Mouse (Mus musculus) kidney, postnatal 0 days (tissue): ENCODE measurements around the gene Grip1. TPM values are rescaled to one million over a fixed set of nuclear protein-coding genes. Genes with fewer than 3 reads are reported as not detected.

Experiments used
- ATAC-seq: fragments of 200-750 bp; cut with Nextera tagmentation; replicated peaks from 2 replicates; pipeline ENCODE4 v1.8.0; 2017; ENCODE audit warnings: low read depth, moderate number of reproducible peaks, moderate TSS enrichment, moderate library complexity; ENCODE audit not compliant: low FRiP score
- DNase-seq: peaks from one replicate; pipeline ENCODE4 v3.0.0-alpha.2; 2016; ENCODE audit warnings: low spot score
- H3K27ac ChIP-seq: fragments of 300-500 bp; sonication (generic); 2 replicates; pipeline ENCODE4 v1.5.1; 2014; ENCODE audit warnings: mild to moderate bottlenecking
- H3K27me3 ChIP-seq: fragments of 300-500 bp; sonication (generic); 2 replicates; pipeline ENCODE4 v1.6.1; 2014; ENCODE audit warnings: low read length, mixed read lengths; ENCODE audit not compliant: insufficient read depth
- H3K36me3 ChIP-seq: fragments of 300-500 bp; sonication (generic); 2 replicates; pipeline ENCODE4 v1.6.1; 2014; ENCODE audit warnings: low read length, mixed read lengths; ENCODE audit not compliant: insufficient read depth
- H3K4me1 ChIP-seq: fragments of 300-500 bp; sonication (generic); replicated peaks from 2 replicates; pipeline ENCODE4 v1.6.1; 2014; ENCODE audit warnings: antibody characterized with exemption, low read length, mixed read lengths; ENCODE audit not compliant: insufficient read depth
- H3K4me2 ChIP-seq: fragments of 300-500 bp; sonication (generic); 2 replicates; pipeline ENCODE4 v1.6.1; 2014; ENCODE audit warnings: mild to moderate bottlenecking, low read length, moderate library complexity, mixed read lengths
- H3K4me3 ChIP-seq: fragments of 300-500 bp; sonication (generic); replicated peaks from 2 replicates; pipeline ENCODE4 v1.5.1; 2014; ENCODE audit warnings: low read depth, low read length
- H3K9ac ChIP-seq: fragments of 300-500 bp; sonication (generic); 2 replicates; pipeline ENCODE4 v1.6.1; 2014; ENCODE audit warnings: low read depth, low read length
- H3K9me3 ChIP-seq: fragments of 300-500 bp; sonication (generic); replicated peaks from 2 replicates; pipeline ENCODE4 v1.6.1; 2016; ENCODE audit warnings: low read length, inconsistent platforms, mixed read lengths
- CTCF ChIP-seq: IDR thresholded peaks from 2 replicates; pipeline ENCODE4 v1.5.1; 2016; ENCODE audit warnings: antibody characterized with exemption, low read depth, mild to moderate bottlenecking, moderate library complexity
- WGBS: fragments of 180-500 bp; shearing (Covaris S2); extraction: QIAGEN DNeasy Blood & Tissue Kit; methylation state at CpG from one replicate; pipeline ENCODE4 v1.1.7; 2014; 5-methylcytosine and 5-hydroxymethylcytosine counted together
- polyA plus RNA-seq: library from polyadenylated mRNA; unstranded; fragments of >200 nt; fragmentation: Nextera tagmentation; extraction: Ambion mirVana; gene quantifications from 2 replicates; pipeline ENCODE4 v1.2.1, GENCODE M21; 2015

Gene Grip1
- polyA plus RNA-seq, 1 experiment from 2014 or later, result 3.1 TPM

DNA sequence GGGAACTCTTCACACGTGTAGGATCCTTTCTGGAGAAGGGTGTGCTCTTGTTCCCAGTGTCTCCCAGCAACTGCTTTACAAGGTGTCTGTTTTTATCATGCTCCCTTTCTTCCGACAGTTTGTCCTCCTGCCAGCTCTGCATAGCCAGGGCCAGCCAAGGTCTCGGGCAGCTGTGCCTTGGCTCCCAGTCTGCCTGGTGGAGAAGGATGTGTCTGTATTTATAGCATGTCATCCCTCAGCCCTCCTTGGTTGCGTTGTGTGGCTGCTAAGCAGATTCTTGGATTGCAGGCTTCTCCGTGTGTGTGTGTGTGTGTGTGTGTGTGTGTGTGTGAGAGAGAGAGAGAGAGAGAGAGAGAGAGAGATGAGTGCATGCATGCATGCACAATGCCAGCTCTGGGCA, 42.6 kb downstream of the Grip1 start:
- H3K9ac ChIP-seq, result no peak overlapping the region

GRCm38 (mm10) chr10:119521686-119522085, 68.1 kb downstream of the Grip1 start:
- Histone ChIP-seq H3K9me3 (no peaks in the 10 kb centered on the region), H3K4me3 (no peak overlapping the region), H3K27ac (no peak overlapping the region), H3K36me3 (no peaks in the 10 kb centered on the region), H3K4me2 (no peak overlapping the region), H3K9ac (no peak overlapping the region), H3K4me1 (no peaks in the 10 kb centered on the region), H3K27me3 (no peaks in the 10 kb centered on the region)
- 94% methylated on average over 11 of the region's 11 CpGs for WGBS
- DNase-seq, result no peak
- ATAC-seq, result no peak
- no peak for TF ChIP-seq CTCF

More for the DNA sequence above, 42.6 kb downstream of the Grip1 start:
- Histone ChIP-seq H3K27me3 (no peaks in the 10 kb centered on the region), H3K4me1 (no peaks in the 10 kb centered on the region), H3K4me3 (no peak overlapping the region), H3K36me3 (no peaks in the 10 kb centered on the region), H3K4me2 (no peak overlapping the region), H3K9me3 (no peaks in the 10 kb centered on the region), H3K27ac (no peak overlapping the region)
- no peak for TF ChIP-seq CTCF
- DNase-seq, result no peak
- WGBS, result 53% methylated on average over 5 of the region's 5 CpGs
- ATAC-seq, result no peak

GRCm38 (mm10) chr10:119525730-119526129, 72.1 kb downstream of the Grip1 start:
- Histone ChIP-seq H3K36me3 (no peaks in the 10 kb centered on the region), H3K4me2 (no peak overlapping the region), H3K4me3 (no peak overlapping the region), H3K27me3 (no peaks in the 10 kb centered on the region), H3K9me3 (no peaks in the 10 kb centered on the region), H3K4me1 (no peaks in the 10 kb centered on the region), H3K27ac (no peak overlapping the region), H3K9ac (no peak overlapping the region)
- TF ChIP-seq CTCF, result no peak
- DNase-seq (no peak), ATAC-seq (no peak)
- WGBS, result 75% methylated on average over 3 of the region's 3 CpGs

GRCm38 (mm10) chr10:119534852-119535251, 81.2 kb downstream of the Grip1 start:
- TF ChIP-seq CTCF, result no peak
- H3K36me3 ChIP-seq, result no peaks in the 10 kb centered on the region
- no peaks in the 10 kb centered on the region for H3K9me3 ChIP-seq
- H3K27me3 ChIP-seq, result no peaks in the 10 kb centered on the region
- H3K27ac ChIP-seq, result no peak overlapping the region
- H3K4me3 ChIP-seq, result no peak overlapping the region
- ATAC-seq (no peak), DNase-seq (no peak)
- 79% methylated on average over 4 of the region's 4 CpGs for WGBS
- H3K4me2 ChIP-seq, result no peak overlapping the region
- H3K4me1 ChIP-seq, result no peaks in the 10 kb centered on the region
- H3K9ac ChIP-seq, result no peak overlapping the region

DNA sequence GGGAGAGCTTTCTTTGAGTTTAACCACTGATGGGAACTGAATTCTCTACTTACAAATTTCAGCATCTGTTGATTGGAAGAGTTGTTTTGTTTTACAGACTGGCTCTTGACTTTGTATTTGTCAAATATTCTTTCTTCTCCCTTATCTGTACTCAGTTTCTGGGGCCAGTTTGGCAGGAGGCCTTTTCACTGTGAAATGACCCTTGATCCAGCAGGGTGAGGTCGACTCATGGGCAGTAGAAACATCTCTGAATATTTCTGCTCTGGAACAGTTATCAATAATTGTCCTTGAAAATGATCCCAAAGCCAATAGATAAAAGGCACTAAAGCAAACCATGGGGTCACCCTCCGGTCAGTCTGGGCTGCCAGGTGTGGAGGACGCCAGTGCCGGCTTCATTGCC, 88.0 kb downstream of the Grip1 start:
- Histone ChIP-seq H3K4me3 (no peak overlapping the region), H3K27me3 (no peaks in the 10 kb centered on the region), H3K9ac (no peak overlapping the region), H3K9me3 (no peaks in the 10 kb centered on the region), H3K27ac (no peak overlapping the region), H3K36me3 (no peaks in the 10 kb centered on the region), H3K4me1 (no peaks in the 10 kb centered on the region), H3K4me2 (no peak overlapping the region)
- no peak for DNase-seq
- no peak for ATAC-seq
- 91% methylated on average over 4 of the region's 4 CpGs for WGBS
- TF ChIP-seq CTCF, result no peak

DNA sequence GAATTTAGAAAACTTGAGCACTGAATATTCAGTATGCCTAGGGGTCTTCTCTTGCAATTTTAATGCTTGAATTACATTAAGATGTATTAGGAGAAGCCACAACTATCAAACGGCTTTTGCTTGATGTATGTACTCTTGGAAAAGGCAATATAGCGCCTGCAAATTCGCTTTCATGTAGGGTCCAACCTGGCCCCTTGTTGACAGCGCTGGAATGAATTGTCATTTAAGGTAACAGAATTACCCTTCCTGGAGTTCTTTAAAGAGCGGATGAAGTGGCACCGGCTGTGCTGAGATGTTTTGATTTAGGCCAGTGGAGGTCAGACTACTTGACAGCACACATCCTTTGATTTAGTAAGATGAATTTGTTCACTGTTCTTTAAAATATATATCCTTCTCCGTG, 90.1 kb downstream of the Grip1 start:
- H3K4me3 ChIP-seq, result no peak overlapping the region
- no peak for TF ChIP-seq CTCF
- no peaks in the 10 kb centered on the region for H3K36me3 ChIP-seq
- ATAC-seq (no peak), DNase-seq (no peak)
- H3K9me3 ChIP-seq, result no peaks in the 10 kb centered on the region
- no peaks in the 10 kb centered on the region for H3K4me1 ChIP-seq
- H3K4me2 ChIP-seq, result no peak overlapping the region
- H3K9ac ChIP-seq, result no peak overlapping the region
- H3K27me3 ChIP-seq, result no peaks in the 10 kb centered on the region
- H3K27ac ChIP-seq, result no peak overlapping the region
- 39% methylated on average over 7 of the region's 7 CpGs for WGBS

GRCm38 (mm10) chr10:119544743-119545142, 91.1 kb downstream of the Grip1 start:
- H3K4me2 ChIP-seq, result no peak overlapping the region
- no peaks in the 10 kb centered on the region for H3K9me3 ChIP-seq
- no peak overlapping the region for H3K27ac ChIP-seq
- no peaks in the 10 kb centered on the region for H3K27me3 ChIP-seq
- TF ChIP-seq CTCF, result no peak
- DNase-seq (no peak), ATAC-seq (no peak)
- H3K4me3 ChIP-seq, result no peak overlapping the region
- H3K4me1 ChIP-seq, result no peaks in the 10 kb centered on the region
- no peaks in the 10 kb centered on the region for H3K36me3 ChIP-seq
- 75% methylated on average over 9 of the region's 9 CpGs for whole genome bisulfite sequencing
- no peak overlapping the region for H3K9ac ChIP-seq
